Mouse (Mus musculus): ENCODE measurements around the gene 1700069L16Rik. TPM values are rescaled to one million over a fixed set of nuclear protein-coding genes. Genes with fewer than 3 reads are reported as not detected.

Gene 1700069L16Rik
- polyA plus RNA-seq, 1 experiment from 2014 or later: not detected

GRCm38 (mm10) chr5:113648647-113649211, 75.8 kb downstream of the 1700069L16Rik start:
- no peak overlapping the region for H3K27ac ChIP-seq
- no peaks in the 10 kb centered on the region for H3K9me3 ChIP-seq
- H3K27me3 ChIP-seq: peaks cover 39% of the 10 kb centered on the region
- no peak overlapping the region for H3K9ac ChIP-seq
- WGBS: 90% methylated on average over 5 of the region's 5 CpGs
- H3K4me1 ChIP-seq (replicated peaks): peaks cover 19% of the 10 kb centered on the region
- ATAC-seq (ENCODE audit: low FRiP score): no peak
- no peak overlapping the region for H3K4me3 ChIP-seq
- no peak overlapping the region for H3K4me2 ChIP-seq
- no peaks in the 10 kb centered on the region for H3K36me3 ChIP-seq

GRCm38 (mm10) chr5:113647141-113647540, 77.4 kb downstream of the 1700069L16Rik start:
- no peak overlapping the region for H3K4me3 ChIP-seq
- H3K27me3 ChIP-seq: peaks cover 36% of the 10 kb centered on the region
- no peak overlapping the region for H3K27ac ChIP-seq
- H3K36me3 ChIP-seq: no peaks in the 10 kb centered on the region
- H3K4me2 ChIP-seq: no peak overlapping the region
- 92% methylated on average over 8 of the region's 8 CpGs for WGBS
- no peak for ATAC-seq (ENCODE audit: low FRiP score)
- H3K9ac ChIP-seq: no peak overlapping the region
- peaks cover 23% of the 10 kb centered on the region for H3K4me1 ChIP-seq (replicated peaks)
- no peaks in the 10 kb centered on the region for H3K9me3 ChIP-seq

- H3K36me3 ChIP-seq: no peaks in the 10 kb centered on the region
- 94% methylated on average over 4 of the region's 4 CpGs for WGBS
- H3K4me2 ChIP-seq: no peak overlapping the region
- no peaks in the 10 kb centered on the region for H3K9me3 ChIP-seq
- peaks cover 16% of the 10 kb centered on the region for H3K27me3 ChIP-seq
- no peak overlapping the region for H3K4me3 ChIP-seq
- ATAC-seq (ENCODE audit: low FRiP score): no peak
- peaks cover 18% of the 10 kb centered on the region for H3K4me1 ChIP-seq (replicated peaks)
- no peak overlapping the region for H3K9ac ChIP-seq
- no peak overlapping the region for H3K27ac ChIP-seq
These were observed 80.1 kb downstream of the 1700069L16Rik start for GRCm38 (mm10) chr5:113644520-113644919.

- H3K27me3 ChIP-seq: peaks cover 12% of the 10 kb centered on the region; the same call in 1 of the 2 replicates
- peaks cover 18% of the 10 kb centered on the region for H3K4me1 ChIP-seq (replicated peaks)
- peak overlapping the region; percentile 51 for H3K4me2 ChIP-seq
- 52% methylated on average over 18 of the region's 18 CpGs for WGBS
- H3K9me3 ChIP-seq: no peaks in the 10 kb centered on the region
- peak overlapping the region; percentile 49 for H3K9ac ChIP-seq
- ATAC-seq (ENCODE audit: low FRiP score): peak; percentile 91
- H3K27ac ChIP-seq: peak overlapping the region; percentile 42; the same call in 1 of the 2 replicates
- peak overlapping the region; percentile 20 for H3K4me3 ChIP-seq
- H3K36me3 ChIP-seq: no peaks in the 10 kb centered on the region
These were observed 81.3 kb downstream of the 1700069L16Rik start for GRCm38 (mm10) chr5:113643107-113643848.

Other genes starting within 250 kb of the 1700069L16Rik start
- gene Wscd2, start 234.4 kb downstream of the 1700069L16Rik start, polyA plus RNA-seq (2015; fragmentation: Nextera tagmentation; extraction: Ambion mirVana): 9.8 and 10.4 TPM in 2 replicates
- gene Cmklr1, start 74.3 kb downstream of the 1700069L16Rik start, polyA plus RNA-seq (2015; fragmentation: Nextera tagmentation; extraction: Ambion mirVana): 1.2 and 1.8 TPM in 2 replicates
- 8.0 and 8.2 TPM in 2 replicates for gene Ficd, start 11.0 kb upstream of the 1700069L16Rik start, polyA plus RNA-seq (2015; fragmentation: Nextera tagmentation; extraction: Ambion mirVana)
- 44.0 and 46.0 TPM in 2 replicates for gene Sart3, start 47.7 kb upstream of the 1700069L16Rik start, polyA plus RNA-seq (2015; fragmentation: Nextera tagmentation; extraction: Ambion mirVana)
- gene Iscu, start 48.0 kb upstream of the 1700069L16Rik start, polyA plus RNA-seq (2015; fragmentation: Nextera tagmentation; extraction: Ambion mirVana): 91.5 and 93.4 TPM in 2 replicates
- gene Tmem119, start 75.7 kb upstream of the 1700069L16Rik start, polyA plus RNA-seq (2015; fragmentation: Nextera tagmentation; extraction: Ambion mirVana): 8.7 and 10.4 TPM in 2 replicates
- gene Selplg, start 107.9 kb upstream of the 1700069L16Rik start, polyA plus RNA-seq (2015; fragmentation: Nextera tagmentation; extraction: Ambion mirVana): 1.7 and 1.9 TPM in 2 replicates
- gene Coro1c, start 184.0 kb upstream of the 1700069L16Rik start, polyA plus RNA-seq (2015; fragmentation: Nextera tagmentation; extraction: Ambion mirVana): 176 and 190 TPM in 2 replicates

Measured in hindbrain, embryonic 13.5 days (tissue).